Mouse (Mus musculus) neural tube, embryonic 11.5 days (tissue): ENCODE measurements around the gene Rtn3. TPM values are rescaled to one million over a fixed set of nuclear protein-coding genes. Genes with fewer than 3 reads are reported as not detected.

ENCODE experiments used
- ATAC-seq: fragments of 200-750 bp; cut with Nextera tagmentation; 2 replicates; pipeline ENCODE4 v1.8.0; 2017; ENCODE audit warnings: moderate number of reproducible peaks, mild to moderate bottlenecking, moderate TSS enrichment, moderate library complexity; ENCODE audit not compliant: insufficient read depth, low FRiP score, low TSS enrichment
- DNase-seq: peaks from one replicate; pipeline ENCODE4 v3.0.0-alpha.2; 2015; ENCODE audit warnings: low spot score
- H3K27ac ChIP-seq: fragments of 300-500 bp; sonication (generic); 2 replicates; pipeline ENCODE4 v1.5.1; 2014; ENCODE audit warnings: low read depth, mild to moderate bottlenecking, low read length
- H3K27me3 ChIP-seq: fragments of 300-500 bp; sonication (generic); 2 replicates; pipeline ENCODE4 v1.6.1; 2014; ENCODE audit warnings: mild to moderate bottlenecking, low read length, mixed read lengths; ENCODE audit not compliant: control insufficient read depth, insufficient read depth
- H3K36me3 ChIP-seq: fragments of 300-500 bp; sonication (generic); 2 replicates; pipeline ENCODE4 v1.6.1; 2014; ENCODE audit warnings: mild to moderate bottlenecking, low read length, moderate library complexity, mixed read lengths; ENCODE audit not compliant: control insufficient read depth, insufficient read depth
- H3K4me1 ChIP-seq: fragments of 300-500 bp; sonication (generic); 2 replicates; pipeline ENCODE4 v1.6.1; 2014; ENCODE audit warnings: low read length, mixed read lengths; ENCODE audit not compliant: control insufficient read depth, insufficient read depth
- H3K4me2 ChIP-seq: fragments of 300-500 bp; sonication (generic); 2 replicates; pipeline ENCODE4 v1.6.1; 2014; ENCODE audit warnings: low read depth, mild to moderate bottlenecking, moderate library complexity
- H3K4me3 ChIP-seq: fragments of 300-500 bp; sonication (generic); 2 replicates; pipeline ENCODE4 v1.5.1; 2014; ENCODE audit warnings: low read depth, low read length
- H3K9ac ChIP-seq: fragments of 300-500 bp; sonication (generic); 2 replicates; pipeline ENCODE4 v1.6.1; 2014; ENCODE audit warnings: mild to moderate bottlenecking, low read length
- H3K9me3 ChIP-seq: fragments of 300-500 bp; sonication (generic); 2 replicates; pipeline ENCODE4 v1.6.1; 2016; ENCODE audit warnings: low read length; ENCODE audit not compliant: control insufficient read depth
- WGBS: fragments of 180-500 bp; shearing (Covaris S2); extraction: QIAGEN DNeasy Blood & Tissue Kit; methylation state at CpG from one replicate; pipeline ENCODE4 v1.1.7; 2014; 5-methylcytosine and 5-hydroxymethylcytosine counted together
- polyA plus RNA-seq: library from polyadenylated mRNA; unstranded; fragments of >200 nt; fragmentation: Nextera tagmentation; extraction: Ambion mirVana; gene quantifications from 2 replicates; pipeline ENCODE4 v1.2.1, GENCODE M21; 2014

The Rtn3 gene
- polyA plus RNA-seq, 1 experiment from 2014 or later = 255 TPM

DNA sequence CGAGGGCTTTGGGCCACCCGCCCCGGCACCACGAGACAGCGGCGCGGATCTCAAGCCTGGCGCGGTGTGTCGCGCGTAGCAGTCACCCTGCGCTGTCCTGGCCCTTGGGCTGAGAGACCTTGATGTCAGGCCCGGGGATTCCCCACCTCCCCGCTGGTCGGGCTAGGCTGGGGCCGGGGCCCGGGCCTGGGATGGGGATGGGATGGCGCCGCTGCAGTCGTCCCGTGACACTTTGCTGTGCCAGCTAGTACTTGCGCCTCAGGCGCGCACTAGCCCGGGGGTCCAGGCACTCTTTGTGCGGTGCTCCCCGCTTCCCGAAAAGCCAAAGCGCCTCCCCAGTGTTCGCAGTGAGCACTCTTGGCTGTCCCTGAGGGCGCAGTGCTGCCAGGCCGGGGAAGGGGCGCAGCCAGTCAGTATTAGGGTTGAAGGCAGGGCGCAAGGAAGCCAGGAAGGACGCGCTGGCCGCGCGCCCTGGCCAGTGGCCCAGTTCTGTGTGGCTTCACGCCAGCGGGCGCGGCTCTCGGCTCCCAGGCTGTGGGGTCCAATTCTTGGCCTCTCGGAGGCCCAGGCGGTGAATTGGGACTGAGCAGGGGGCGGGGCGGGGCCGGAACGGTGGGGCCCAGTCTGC lies 59.9 kb downstream of the Rtn3 start:
- Histone ChIP-seq H3K4me3 (peak overlapping the region; percentile 26), H3K27ac (peak overlapping the region; percentile 69), H3K9ac (peak overlapping the region; percentile 51), H3K4me1 (peaks cover 50% of the 10 kb centered on the region), H3K36me3 (peaks cover 15% of the 10 kb centered on the region), H3K4me2 (peak overlapping the region; percentile 45), H3K9me3 (no peaks in the 10 kb centered on the region), H3K27me3 (no peaks in the 10 kb centered on the region)
- WGBS = 11% methylated on average over 51 of the region's 51 CpGs
- DNase-seq (peak; percentile 59), ATAC-seq (no peak; the same call in 1 of the 2 replicates)

DNA sequence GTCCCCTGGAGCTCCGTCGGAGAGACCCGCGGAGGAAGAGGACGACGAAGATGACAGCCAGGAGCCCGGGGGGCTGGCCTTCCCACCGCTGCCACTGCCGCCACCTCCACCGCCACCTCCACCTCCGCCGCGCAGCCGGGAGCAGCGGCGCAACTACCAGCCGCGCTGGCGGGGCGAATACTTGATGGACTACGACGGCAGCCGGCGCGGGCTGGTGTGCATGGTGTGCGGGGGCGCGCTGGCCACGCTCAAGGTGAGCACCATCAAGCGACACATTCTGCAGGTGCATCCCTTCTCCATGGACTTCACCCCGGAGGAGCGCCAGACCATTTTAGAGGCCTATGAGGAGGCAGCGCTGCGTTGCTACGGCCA lies 60.4 kb downstream of the Rtn3 start:
- Histone ChIP-seq H3K4me2 (peak overlapping the region; percentile 45), H3K36me3 (peaks cover 14% of the 10 kb centered on the region), H3K9ac (peak overlapping the region; percentile 51), H3K4me3 (peak overlapping the region; percentile 26), H3K4me1 (peaks cover 50% of the 10 kb centered on the region), H3K27ac (peak overlapping the region; percentile 69), H3K9me3 (no peaks in the 10 kb centered on the region), H3K27me3 (no peaks in the 10 kb centered on the region)
- 0 out of 2 replicates have a peak, but pooled peaks have one; percentile 3 for ATAC-seq
- 9% methylated on average over 34 of the region's 35 CpGs for WGBS
- DNase-seq = no peak

DNA sequence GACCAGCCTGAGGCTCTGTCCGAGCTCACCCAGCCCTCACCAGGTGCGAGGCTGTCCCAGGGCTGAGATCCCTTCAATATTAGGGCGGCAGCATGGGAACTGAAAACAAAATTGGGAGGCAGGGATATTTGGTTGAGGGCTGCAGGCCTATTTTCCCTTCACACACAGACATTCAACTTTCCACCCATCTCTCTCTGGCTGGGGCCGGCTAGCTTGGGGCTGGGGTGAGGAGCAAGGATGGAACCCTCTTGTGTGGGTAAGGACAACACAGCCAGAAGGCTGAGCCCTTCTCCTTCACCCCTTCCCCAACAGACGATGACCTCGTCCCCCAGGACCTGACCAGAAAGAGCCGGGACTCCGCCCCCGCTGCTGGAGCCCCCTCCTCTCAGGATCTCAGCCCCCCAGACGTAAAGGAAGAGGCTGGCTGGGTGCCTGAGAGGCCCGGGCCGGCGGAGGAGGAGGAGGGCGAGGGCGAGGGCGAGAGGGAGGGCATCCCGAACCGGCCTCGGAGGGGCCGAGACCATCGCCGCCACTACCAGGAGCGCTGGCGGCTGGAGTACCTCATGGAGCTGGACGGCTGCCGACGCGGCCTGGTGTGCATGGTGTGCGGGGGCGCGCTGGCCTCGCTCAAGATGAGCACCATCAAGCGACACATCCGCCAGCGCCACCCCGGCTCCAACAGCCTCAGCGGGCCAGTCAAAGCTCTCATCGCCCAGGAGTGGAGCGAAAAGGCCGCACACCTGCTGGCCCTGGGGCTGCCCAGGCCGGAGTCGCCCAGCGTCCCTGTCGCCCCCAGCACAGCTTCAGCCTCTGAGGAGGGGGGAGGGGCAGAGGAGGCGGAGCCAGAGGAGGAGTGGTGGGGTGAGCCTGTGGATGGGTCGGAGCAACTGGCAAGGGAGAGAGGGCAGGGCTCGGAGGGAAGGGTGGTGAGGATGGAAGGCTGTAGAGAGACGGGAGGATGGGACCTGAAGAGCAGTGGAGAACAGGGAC lies 61.2 kb downstream of the Rtn3 start:
- Histone ChIP-seq H3K36me3 (peaks cover 14% of the 10 kb centered on the region), H3K4me2 (peak overlapping the region; percentile 45), H3K9me3 (no peaks in the 10 kb centered on the region), H3K27ac (peak overlapping the region; percentile 69), H3K4me3 (peak overlapping the region; percentile 26), H3K4me1 (peaks cover 50% of the 10 kb centered on the region), H3K27me3 (no peaks in the 10 kb centered on the region), H3K9ac (peak overlapping the region; percentile 51)
- DNase-seq (peak; percentile 86), ATAC-seq (peak; percentile 49)
- WGBS = 9% methylated on average over 37 of the region's 48 CpGs

DNA sequence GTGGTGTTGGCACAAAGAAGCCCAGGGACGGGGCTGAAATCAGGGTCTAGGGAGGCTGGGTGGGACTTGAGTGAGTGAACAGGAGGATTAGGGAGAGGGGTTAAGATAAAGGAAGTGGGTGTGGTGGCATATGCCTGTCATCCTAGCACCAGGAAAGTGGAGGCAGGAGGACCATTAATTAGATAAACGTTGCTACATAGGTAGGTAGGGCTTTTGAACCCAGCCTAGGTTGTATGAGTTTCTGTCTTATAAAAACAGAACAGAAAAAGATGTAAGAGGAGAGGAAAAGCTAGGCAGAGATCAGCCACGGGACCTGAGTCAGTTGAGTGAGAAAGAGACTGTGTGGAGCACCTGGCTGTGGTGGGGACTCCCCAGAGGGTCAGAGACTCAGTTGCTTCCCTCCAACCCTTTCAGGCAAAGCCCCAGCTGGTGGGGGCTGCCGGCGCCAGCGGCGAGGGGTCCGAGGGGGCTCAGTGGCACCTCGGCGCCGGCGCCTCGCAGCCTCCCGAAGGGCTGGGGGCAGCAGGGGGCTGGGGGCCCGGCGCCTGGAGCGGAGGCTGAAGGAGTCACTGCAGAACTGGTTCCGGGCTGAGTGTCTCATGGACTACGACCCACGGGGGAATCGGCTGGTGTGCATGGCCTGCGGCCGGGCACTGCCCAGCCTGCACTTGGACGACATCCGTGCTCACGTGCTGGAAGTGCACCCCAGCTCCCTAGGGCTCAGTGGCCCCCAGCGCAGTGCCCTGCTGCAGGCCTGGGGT lies 62.1 kb downstream of the Rtn3 start:
- H3K27ac ChIP-seq = peak overlapping the region; percentile 69
- peak overlapping the region; percentile 16 for H3K4me3 ChIP-seq
- no peaks in the 10 kb centered on the region for H3K27me3 ChIP-seq
- H3K4me1 ChIP-seq = peaks cover 50% of the 10 kb centered on the region
- no peaks in the 10 kb centered on the region for H3K9me3 ChIP-seq
- no peak for ATAC-seq
- H3K36me3 ChIP-seq = peaks cover 14% of the 10 kb centered on the region
- DNase-seq = no peak
- peak overlapping the region; percentile 51; the same call in 1 of the 2 replicates for H3K9ac ChIP-seq
- H3K4me2 ChIP-seq = peak overlapping the region; percentile 45
- WGBS = 51% methylated on average over 27 of the region's 27 CpGs

DNA sequence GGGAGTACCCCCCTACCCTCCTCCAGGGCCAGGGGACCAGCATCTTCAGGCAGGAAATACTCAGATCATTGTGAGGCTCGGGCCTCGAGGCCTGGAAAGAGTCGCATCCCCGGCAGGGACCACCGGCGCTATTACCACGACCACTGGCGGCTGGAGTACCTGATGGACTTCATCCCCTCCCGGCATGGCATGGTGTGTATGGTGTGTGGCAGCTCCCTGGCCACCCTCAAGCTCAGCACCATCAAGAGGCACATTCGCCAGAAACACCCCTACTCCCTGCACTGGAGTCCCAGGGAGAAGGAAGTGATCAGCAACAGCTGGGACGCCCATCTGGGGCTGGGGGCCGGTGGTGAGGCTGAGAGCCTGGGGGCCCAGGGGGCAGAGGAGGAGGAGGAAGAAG lies 63.0 kb downstream of the Rtn3 start:
- H3K27ac ChIP-seq = no peak overlapping the region
- H3K27me3 ChIP-seq = no peaks in the 10 kb centered on the region
- 71% methylated on average over 12 of the region's 12 CpGs for WGBS
- H3K4me1 ChIP-seq = peaks cover 50% of the 10 kb centered on the region
- H3K4me3 ChIP-seq = peak overlapping the region; percentile 100
- ATAC-seq (no peak), DNase-seq (no peak)
- peak overlapping the region; percentile 99 for H3K9ac ChIP-seq
- H3K36me3 ChIP-seq = peaks cover 14% of the 10 kb centered on the region
- no peaks in the 10 kb centered on the region for H3K9me3 ChIP-seq
- H3K4me2 ChIP-seq = peak overlapping the region; percentile 83

DNA sequence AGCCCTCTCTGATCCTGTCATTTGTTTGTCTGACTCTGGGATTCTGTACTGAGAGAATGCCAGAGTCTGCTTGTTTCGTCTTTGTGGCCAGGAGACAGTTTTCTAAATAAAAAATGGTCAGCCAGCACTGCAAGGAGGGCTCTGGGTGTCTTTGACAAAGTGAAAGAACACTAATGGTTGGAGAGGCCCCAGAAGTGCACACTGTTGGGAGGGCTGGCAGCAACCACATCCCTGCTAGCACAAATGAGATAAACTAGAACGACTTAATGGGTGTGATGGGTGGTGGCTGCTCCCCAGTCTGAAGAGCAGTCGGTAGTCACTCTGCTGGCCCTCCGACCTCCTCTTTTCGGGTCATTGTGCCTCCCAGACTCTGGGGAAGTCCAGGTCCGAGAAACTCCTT lies 63.9 kb downstream of the Rtn3 start:
- H3K9ac ChIP-seq = peak overlapping the region; percentile 99
- no peaks in the 10 kb centered on the region for H3K9me3 ChIP-seq
- DNase-seq (no peak), ATAC-seq (no peak)
- H3K27me3 ChIP-seq = no peaks in the 10 kb centered on the region
- peak overlapping the region; percentile 83 for H3K4me2 ChIP-seq
- 0 out of 2 replicates have a peak overlapping the region, but pooled peaks have one; percentile 23 for H3K27ac ChIP-seq
- H3K36me3 ChIP-seq = peaks cover 14% of the 10 kb centered on the region
- peak overlapping the region; percentile 100 for H3K4me3 ChIP-seq
- WGBS = 36% methylated on average over 6 of the region's 6 CpGs
- H3K4me1 ChIP-seq = peaks cover 50% of the 10 kb centered on the region

DNA sequence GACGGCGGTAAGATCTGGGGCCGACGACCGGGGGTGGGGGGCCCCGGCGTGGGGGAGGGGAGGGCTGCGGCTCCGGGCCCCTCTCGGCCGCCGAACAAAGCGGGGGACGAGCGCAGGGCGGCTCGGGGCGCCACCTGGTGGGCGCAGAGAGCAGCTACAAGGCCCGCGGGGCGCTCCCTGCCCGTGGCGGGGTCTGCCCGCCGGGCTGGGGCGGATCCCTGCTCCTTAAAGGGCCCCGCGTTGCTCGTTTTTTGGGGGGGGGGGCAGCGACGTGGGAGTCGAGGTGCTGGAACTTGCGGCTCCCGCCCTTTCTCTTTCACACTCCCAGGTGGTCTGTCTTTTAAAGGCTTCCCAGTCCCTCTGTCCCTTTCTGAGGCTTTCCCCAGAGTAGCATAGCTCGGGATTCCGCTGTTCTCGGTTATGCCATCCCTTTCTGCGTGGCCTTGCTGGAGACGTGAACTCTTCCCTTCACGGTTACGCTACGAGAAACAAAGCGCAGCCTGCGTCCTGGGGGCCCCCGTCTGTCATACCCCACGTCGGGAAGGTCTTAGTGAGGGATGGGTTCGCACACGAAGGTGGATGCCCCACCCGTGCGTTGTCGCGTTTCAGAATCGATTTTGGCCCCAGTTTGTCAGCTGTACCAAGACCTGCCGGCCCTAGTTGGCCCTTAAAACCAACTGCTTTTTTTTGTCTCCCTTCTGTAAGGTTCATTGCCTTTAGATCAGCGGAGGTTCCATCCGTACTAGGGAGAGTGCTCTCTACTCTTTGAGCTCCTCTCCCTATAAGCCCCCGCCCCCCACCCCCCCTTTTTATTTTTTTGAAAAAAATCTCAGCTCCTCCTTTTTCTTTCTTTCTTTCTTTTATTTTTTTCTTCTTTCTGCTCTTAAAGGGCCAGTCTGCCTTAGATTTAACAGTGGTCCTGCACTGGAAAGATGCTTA lies 64.9 kb downstream of the Rtn3 start:
- Histone ChIP-seq H3K9ac (peak overlapping the region; percentile 99), H3K9me3 (no peaks in the 10 kb centered on the region), H3K4me2 (peak overlapping the region; percentile 83), H3K36me3 (peaks cover 10% of the 10 kb centered on the region), H3K4me3 (peak overlapping the region; percentile 100), H3K27ac (peak overlapping the region; percentile 99), H3K27me3 (no peaks in the 10 kb centered on the region), H3K4me1 (peaks cover 42% of the 10 kb centered on the region)
- DNase-seq (peak; percentile 91), ATAC-seq (peak; percentile 42)
- WGBS = under 1% methylated on average over 48 of the region's 59 CpGs
